Comparison of ENCODE assay signal across 11 mouse cellular contexts in the genomic region with DNA sequence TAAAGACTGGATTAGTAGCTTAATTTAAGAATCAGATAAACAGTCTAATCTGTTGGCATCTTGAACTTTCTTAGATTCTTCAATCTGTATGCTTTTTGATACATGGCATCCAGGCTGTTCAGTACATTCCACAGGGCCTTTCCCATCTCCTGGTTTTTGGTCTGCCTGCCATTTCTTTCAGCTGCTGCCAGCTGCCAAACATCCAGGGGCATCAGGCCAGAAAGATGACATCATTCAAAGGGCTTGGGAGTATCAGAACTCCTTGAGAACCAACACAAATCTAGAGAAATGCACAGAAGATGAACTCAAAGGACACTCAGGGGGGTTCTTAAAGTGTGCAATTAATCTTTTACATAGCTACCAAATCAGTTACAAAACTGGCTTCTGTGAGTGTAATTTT. TPM values are rescaled to one million over a fixed set of nuclear protein-coding genes. Genes with fewer than 3 reads are reported as not detected.
DNase-seq lines count a peak whose midpoint lies in the region; ATAC-seq and TF ChIP-seq lines count a peak whose summit lies in the region.
"Had no signal": no experiment of that assay in that cellular context is flagged by ENCODE, and none has a peak within 500 bp of the region (broad histone marks: within the 10 kb centered on the region; RNA-seq: fewer than 3 reads in every experiment).

No protein-coding gene starts in this region.

- no peak for ATAC-seq in kidney, postnatal 0 days (replicated peaks; ENCODE audit: low FRiP score, low read depth)
- ATAC-seq in kidney, embryonic 16.5 days (ENCODE audit: low FRiP score, low TSS enrichment) = no peak
- ATAC-seq: Patski had no signal

- no peaks in the 10 kb centered on the region for H3K9me3 ChIP-seq in kidney, postnatal 0 days (replicated peaks; ENCODE audit: low read length)
- no peaks in the 10 kb centered on the region for H3K9me3 ChIP-seq in kidney, embryonic 16.5 days (ENCODE audit: low read length)
- H3K9me3 ChIP-seq: hindbrain, embryonic 15.5 days; liver, embryonic 13.5 days had no signal

- no peaks in the 10 kb centered on the region for H3K36me3 ChIP-seq in kidney, postnatal 0 days (ENCODE audit: insufficient read depth, low read length)
- H3K36me3 ChIP-seq in kidney, embryonic 16.5 days (ENCODE audit: insufficient read depth, low read length) = no peaks in the 10 kb centered on the region
- H3K36me3 ChIP-seq: hindbrain, embryonic 15.5 days; liver, embryonic 13.5 days had no signal

- H3K27ac ChIP-seq in kidney, postnatal 0 days = no peak overlapping the region
- no peak overlapping the region for H3K27ac ChIP-seq in kidney, embryonic 16.5 days (ENCODE audit: low read length)
- H3K27ac ChIP-seq: hindbrain, embryonic 15.5 days; liver, embryonic 13.5 days had no signal

- TF ChIP-seq CTCF in kidney, postnatal 0 days (IDR thresholded peaks at IDR 0.05; ENCODE audit: low read depth) = no peak

- H3K4me2 ChIP-seq in kidney, postnatal 0 days (ENCODE audit: low read length) = no peak overlapping the region
- H3K4me2 ChIP-seq in kidney, embryonic 16.5 days (replicated peaks; ENCODE audit: low read depth, low read length) = no peak overlapping the region
- H3K4me2 ChIP-seq: hindbrain, embryonic 15.5 days; liver, embryonic 13.5 days had no signal

- DNase-seq in kidney, postnatal 0 days (ENCODE audit: low spot score) = peak; percentile 19
- peak; percentile 19 for DNase-seq in ovary, adult 18-20 months (ENCODE audit: low spot score)
- DNase-seq in ovary, postnatal 36 days (ENCODE audit: low spot score) = no peak
- DNase-seq in brain, adult 2 months (ENCODE audit: low read depth, low spot score) = peak; percentile 25
- peak; percentile 31 for DNase-seq in lung, postnatal 25 days (ENCODE audit: low spot score)
- no peak for DNase-seq in frontal cortex, postnatal 14 days (ENCODE audit: low spot score in 2 of 2)
- DNase-seq: cerebellum, adult 11-12 months; liver, embryonic 13.5 days had no signal

- no peaks in the 10 kb centered on the region; the same call in 1 of the 2 replicates for H3K4me1 ChIP-seq in kidney, postnatal 0 days (replicated peaks; ENCODE audit: insufficient read depth, low read length)
- H3K4me1 ChIP-seq in kidney, embryonic 16.5 days (ENCODE audit: insufficient read depth, low read length) = peaks cover 4% of the 10 kb centered on the region; the same call in 1 of the 2 replicates
- H3K4me1 ChIP-seq: liver, embryonic 13.5 days had no signal

- H3K9ac ChIP-seq in kidney, postnatal 0 days (ENCODE audit: low read depth, low read length) = no peak overlapping the region
- no peak overlapping the region for H3K9ac ChIP-seq in kidney, embryonic 16.5 days (replicated peaks; ENCODE audit: low read length)
- H3K9ac ChIP-seq: hindbrain, embryonic 15.5 days; liver, embryonic 13.5 days had no signal

- no peak overlapping the region for H3K4me3 ChIP-seq in kidney, postnatal 0 days (replicated peaks; ENCODE audit: low read depth, low read length)
- H3K4me3 ChIP-seq in kidney, embryonic 16.5 days (ENCODE audit: low read length) = no peak overlapping the region
- H3K4me3 ChIP-seq: hindbrain, embryonic 15.5 days; liver, embryonic 13.5 days had no signal

- H3K27me3 ChIP-seq in kidney, postnatal 0 days (ENCODE audit: insufficient read depth, low read length) = no peaks in the 10 kb centered on the region
- H3K27me3 ChIP-seq in kidney, embryonic 16.5 days (ENCODE audit: insufficient read depth, low read length) = no peaks in the 10 kb centered on the region
- H3K27me3 ChIP-seq: hindbrain, embryonic 15.5 days; Patski had no signal

RNA-seq across cellular contexts. Expression of a gene that starts 9.3 kb away (rescaled TPM):
- 2.5 TPM in 2 replicates for polyA plus RNA-seq in kidney, postnatal 0 days (2015; fragmentation: Nextera tagmentation; extraction: Ambion mirVana)
- 5.0 and 5.1 TPM in 2 replicates for polyA plus RNA-seq in kidney, embryonic 16.5 days (2015; fragmentation: Nextera tagmentation; extraction: Ambion mirVana)

Comparison
In these comparisons a context has a peak if more than half of its experiments do, and no peak if none do; other contexts are left out.
1. DNase-seq: peak in kidney, postnatal 0 days (single experiment), ovary, adult 18-20 months (single experiment), brain, adult 2 months (single experiment) and lung, postnatal 25 days (single experiment); none in ovary, postnatal 36 days (single experiment) and frontal cortex, postnatal 14 days (0 of 2).